Mouse (Mus musculus): ENCODE data around the gene Nrxn1.

Gene Nrxn1

GRCm38 (mm10) chr17:90451384-90451783 lies 641.5 kb downstream of the Nrxn1 start:
- DNase-seq (ENCODE audit: low spot score in 2 of 2): no peak

DNA sequence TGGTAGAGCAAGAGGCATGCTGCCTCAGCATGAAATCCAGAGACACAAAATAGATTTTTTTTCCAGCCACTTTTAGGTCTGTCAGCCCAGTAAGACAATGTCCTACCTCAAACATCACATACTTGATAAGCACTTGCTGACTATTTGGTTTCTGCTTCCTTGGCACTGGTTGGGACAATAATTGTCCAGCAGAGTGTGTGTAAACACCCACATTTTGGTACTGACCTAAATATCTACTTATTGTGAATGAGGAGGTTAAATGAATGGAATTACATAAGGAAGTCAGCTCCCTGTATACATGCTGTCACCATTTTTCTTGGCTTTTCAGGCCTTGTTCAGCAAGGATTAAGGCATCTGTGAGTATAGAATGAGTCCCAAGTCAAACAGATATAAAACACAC lies 649.8 kb downstream of the Nrxn1 start:
- no peak for DNase-seq (ENCODE audit: low spot score in 2 of 2)

DNA sequence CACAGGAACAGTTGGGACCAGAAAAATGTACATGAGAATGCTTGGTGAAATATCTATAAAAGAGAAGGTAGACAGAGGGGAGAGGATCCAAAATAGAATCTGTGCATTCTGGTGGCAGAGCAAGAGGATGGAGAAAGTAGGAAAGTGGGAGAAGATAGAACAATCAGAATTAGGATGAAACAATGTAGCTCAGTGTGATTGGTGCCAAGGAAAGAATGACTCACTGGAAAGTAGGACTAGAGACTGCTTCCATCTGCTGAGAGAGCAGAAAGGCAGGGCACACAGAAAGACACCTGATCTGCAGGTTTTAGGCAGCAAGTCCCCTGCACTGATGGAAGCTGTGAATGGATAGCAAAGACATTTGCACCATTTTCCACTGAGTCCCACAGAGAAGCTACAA lies 657.0 kb downstream of the Nrxn1 start:
- DNase-seq (ENCODE audit: low spot score in 2 of 2): peak in 1 of 2 experiments; percentile 43

DNA sequence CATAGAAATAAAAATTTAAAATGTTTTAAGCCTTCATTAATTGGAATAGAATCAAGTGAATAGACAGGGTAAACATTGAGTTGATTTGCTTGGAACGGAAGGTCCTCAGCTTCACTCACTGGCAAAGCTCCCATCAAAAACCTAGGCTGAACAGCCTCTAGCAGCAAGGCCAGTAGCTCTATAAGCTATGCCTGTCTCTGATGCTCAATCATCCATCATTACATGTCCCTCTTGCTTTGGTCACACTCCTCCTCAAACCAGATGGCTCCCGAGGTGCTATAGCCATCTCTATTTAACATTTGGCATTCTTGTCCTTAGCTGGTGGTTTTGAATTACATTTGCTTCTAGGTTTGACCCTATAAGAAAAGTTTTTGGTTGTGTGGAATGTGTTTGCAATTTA lies 657.5 kb downstream of the Nrxn1 start:
- DNase-seq (ENCODE audit: low spot score in 2 of 2): no peak

DNA sequence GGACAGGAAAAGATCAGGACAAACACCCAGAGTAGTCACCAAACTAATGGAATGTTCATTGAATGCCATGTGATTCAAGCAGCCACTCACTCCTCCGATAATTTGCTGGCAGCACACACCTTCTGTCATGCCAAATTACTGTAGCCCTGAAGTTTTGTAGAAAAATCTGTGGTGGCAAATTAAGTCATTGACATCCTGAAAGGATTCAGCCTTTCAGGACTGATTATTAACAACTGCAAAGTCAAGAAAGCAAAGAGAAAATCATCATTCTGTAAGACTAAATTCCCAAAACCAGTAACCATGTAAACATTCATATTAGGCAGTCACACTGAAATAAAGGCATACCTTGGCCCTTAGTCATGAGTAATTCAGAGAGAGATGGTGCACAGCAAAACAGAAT lies 662.7 kb downstream of the Nrxn1 start:
- DNase-seq (ENCODE audit: low spot score in 2 of 2): no peak

GRCm38 (mm10) chr17:90425974-90426373 lies 666.9 kb downstream of the Nrxn1 start:
- DNase-seq (ENCODE audit: low spot score in 2 of 2): no peak

- no peak for DNase-seq (ENCODE audit: low spot score in 2 of 2)
These were observed 670.3 kb downstream of the Nrxn1 start for GRCm38 (mm10) chr17:90422591-90422990.

- no peak for DNase-seq (ENCODE audit: low spot score in 2 of 2)
These were observed 672.1 kb downstream of the Nrxn1 start for GRCm38 (mm10) chr17:90420757-90421156.

GRCm38 (mm10) chr17:90419615-90420014 lies 673.3 kb downstream of the Nrxn1 start:
- DNase-seq (ENCODE audit: low spot score in 2 of 2): no peak

- DNase-seq (ENCODE audit: low spot score in 2 of 2): no peak
These were observed 696.5 kb downstream of the Nrxn1 start for GRCm38 (mm10) chr17:90396357-90396756.

DNA sequence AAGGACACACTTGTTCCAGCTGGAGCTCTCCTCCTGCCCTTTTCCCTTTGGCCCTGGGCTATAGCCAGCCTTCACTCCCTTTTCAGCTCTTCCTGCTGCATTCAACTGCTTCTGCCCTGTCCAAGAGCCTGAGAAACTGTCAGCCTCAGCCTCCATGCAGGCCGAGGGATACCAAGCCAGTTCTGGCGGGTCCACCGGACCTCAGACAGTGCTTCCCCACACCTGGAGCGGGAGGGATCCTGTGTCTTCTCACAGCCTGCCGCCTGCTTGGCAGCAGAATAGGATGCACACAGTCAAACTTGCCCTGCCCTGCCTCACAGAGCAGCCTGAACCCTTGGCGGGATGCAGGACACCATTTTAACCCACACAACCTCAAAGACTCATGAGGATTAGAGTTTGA lies 698.3 kb downstream of the Nrxn1 start:
- DNase-seq (ENCODE audit: low spot score in 2 of 2): no peak

GRCm38 (mm10) chr17:90392751-90393150 lies 700.1 kb downstream of the Nrxn1 start:
- DNase-seq (ENCODE audit: low spot score in 2 of 2): no peak

DNA sequence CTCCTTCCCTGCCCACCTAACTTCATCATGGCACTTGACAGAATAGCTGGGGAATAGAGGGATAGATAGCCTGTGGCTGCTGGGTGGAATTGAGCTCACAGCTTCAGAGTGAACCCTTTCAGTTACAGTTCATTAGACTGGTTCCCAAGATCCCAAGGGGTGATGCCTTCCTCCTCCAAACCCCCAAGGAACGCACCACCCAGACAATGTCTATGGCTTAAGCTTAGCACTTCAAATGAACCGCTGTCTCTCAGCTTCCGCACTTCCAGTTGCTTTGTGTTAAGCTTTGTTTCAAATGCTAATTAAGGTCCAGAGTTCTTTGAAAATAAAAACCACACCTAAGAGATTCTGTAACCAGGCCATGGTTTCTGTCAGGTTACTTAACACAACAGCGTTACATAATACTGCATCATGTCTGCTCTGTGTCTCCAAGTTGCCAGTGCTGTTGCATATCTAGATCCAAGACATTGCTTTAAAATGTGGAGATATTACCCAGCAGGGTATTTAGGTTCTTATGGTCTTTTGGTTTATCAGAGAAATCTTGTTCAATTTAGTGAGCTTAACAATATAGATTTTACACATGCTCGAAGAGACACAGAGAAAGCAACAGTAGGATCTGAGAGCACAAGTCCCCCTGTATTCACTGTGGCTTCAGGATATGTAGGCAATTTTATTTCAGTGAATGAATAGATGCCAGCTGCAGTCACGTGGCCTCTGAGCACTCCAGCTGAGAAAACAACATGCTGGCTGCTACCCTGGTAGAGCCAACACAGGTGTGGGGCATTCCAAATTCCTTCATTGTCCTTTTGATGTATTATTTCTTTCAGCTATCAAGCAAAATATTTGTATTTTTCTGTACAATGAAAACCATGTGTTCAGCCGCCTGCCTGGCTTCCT lies 702.3 kb downstream of the Nrxn1 start:
- DNase-seq (ENCODE audit: low spot score in 2 of 2): peak in 1 of 2 experiments; percentile 35

DNA sequence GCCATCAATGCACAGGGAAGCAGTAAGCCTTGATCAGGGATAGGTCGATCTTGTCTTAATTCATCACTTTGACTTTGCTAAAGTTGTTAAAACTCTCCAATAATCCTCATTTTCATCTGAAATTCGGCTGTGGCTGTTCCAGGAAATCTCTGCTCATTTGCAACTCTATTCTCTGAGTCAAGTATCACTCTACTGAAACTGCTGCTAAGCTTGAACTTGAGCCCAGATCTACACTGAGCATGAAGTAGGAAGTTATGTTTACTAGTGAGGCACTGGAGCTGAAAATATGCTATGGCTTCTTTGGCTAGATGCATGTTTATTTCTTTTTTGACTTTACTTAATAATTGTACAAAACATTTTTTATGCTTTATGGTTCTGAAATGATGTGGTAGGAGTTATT lies 708.0 kb downstream of the Nrxn1 start:
- no peak for DNase-seq (ENCODE audit: low spot score in 2 of 2)

- DNase-seq (ENCODE audit: low spot score in 2 of 2): no peak
These were observed 710.1 kb downstream of the Nrxn1 start for GRCm38 (mm10) chr17:90382496-90383443.

- DNase-seq (ENCODE audit: low spot score in 2 of 2): no peak
These were observed 716.3 kb downstream of the Nrxn1 start for GRCm38 (mm10) chr17:90376533-90376932.

DNA sequence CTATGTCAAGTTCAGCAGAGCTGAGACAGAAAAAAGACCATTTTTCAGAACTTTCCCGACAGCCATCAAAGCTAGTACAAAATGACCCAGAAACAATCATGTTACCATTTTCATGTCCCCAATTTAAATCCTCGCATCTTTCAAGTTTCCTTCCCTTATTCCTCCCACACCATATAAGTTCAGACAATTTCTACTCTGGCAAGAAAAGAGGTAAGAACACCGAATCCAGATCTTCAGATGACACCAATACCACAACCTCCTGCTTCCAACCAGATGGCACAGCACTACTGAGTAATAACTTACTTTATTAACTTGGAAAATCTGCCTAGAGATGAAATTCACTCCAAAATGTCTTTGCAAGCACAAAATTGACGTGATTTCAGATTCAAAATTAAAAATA lies 730.7 kb downstream of the Nrxn1 start:
- DNase-seq (ENCODE audit: low spot score in 2 of 2): no peak

DNA sequence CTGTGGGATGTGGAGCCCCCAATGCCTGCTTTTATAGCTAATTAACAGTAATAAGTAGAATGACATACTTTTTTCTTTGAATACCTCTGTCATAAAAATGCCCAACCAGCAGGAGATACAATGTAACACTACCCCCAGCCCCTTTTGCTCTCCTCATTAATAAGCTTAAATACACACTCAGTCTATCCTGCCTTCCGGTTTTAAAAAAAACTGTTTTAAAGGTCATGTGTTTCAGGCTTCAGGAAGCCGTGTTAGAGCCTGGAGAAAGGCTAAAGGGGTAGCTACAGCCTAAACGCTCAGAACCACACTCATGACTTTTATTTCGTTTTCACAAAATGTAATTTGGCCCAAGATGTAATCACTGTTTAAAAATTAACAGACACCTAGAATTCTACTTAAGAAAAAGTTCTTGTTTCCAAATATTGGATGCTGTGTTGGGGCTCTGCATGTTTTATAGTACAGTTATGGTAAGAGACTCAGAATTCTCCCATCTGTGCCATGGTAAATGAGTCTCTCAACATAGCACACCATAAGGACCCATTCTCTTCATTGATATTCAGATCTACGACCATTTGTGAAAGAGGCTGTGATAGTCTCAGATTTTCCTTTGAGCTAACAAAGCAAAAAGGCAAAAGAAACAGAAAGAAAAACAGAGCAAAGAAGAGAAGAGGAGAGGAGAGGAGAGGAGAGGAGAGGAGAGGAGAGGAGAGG lies 743.3 kb downstream of the Nrxn1 start:
- no peak for DNase-seq (ENCODE audit: low spot score in 2 of 2)

DNA sequence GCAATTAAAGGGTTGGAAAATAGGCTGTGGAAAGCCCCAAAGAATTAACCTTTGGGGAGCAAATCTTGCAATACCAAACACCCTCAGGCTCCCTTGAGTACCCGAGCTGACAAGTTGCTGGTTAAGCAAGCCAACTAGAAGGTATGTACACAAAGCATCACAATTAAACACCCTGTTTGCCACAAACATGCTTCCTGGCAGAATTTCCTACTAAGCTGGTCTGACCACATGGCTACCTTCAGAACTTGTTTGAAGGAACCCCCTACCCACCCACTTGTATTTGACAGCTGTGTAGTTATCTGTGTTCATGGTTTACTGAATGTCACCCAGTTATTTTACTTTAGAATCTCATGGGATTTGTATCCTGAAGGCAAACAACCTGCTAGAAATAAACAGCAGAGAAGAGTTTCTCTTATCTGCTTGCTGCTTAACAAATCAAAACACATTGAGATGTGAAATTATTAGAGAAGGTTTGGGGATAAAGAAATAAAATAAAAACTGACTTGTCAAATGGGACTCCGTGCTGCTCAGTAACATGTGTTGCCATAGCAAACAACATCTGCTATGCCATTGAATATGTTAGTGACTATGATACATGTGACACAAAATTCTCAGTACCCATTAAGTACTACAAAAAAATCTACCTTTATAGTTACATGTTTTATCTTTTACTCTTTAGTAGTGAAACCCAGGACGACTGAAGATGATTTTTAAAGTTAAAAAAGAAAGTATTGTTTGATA lies 746.0 kb downstream of the Nrxn1 start:
- DNase-seq (ENCODE audit: low spot score in 2 of 2): no peak

DNA sequence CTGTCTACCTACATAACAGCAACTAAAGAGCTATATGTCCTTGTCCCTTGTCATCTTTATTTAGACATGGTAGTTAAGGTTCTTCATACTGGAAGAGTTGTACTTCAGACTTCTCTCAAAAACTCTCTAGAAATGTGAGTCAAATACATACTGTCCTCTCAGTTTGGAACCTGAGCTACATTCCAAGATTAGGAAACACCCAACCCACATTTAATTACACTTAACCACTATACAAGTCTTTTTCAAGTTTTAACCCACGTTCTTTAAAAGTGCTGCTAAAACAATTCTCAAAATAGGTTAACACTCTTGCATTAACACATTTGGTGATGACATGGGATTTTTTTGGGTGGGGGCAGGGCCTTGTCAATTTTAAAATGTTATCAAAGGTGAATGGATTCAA lies 759.4 kb downstream of the Nrxn1 start:
- DNase-seq (ENCODE audit: low spot score in 2 of 2): no peak

DNA sequence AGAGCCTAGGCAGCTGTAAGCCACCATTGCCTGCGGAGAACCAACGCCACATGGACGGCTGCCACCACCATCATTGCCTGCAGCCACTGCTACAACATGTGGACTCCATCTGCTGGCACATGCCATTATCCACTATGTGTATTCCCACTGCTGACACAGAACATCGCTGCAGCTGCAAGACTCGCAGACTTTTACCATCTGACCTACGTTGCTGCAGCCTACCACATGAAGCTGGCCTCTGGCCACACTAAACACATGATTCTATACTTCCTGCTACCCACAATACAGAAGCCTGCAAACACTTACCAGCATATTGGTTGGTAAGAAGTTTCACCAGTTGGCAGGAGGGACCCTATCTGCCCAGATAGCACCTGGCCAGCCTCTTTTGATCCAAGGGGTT lies 769.2 kb downstream of the Nrxn1 start:
- DNase-seq (ENCODE audit: low spot score in 2 of 2): no peak
